Mouse (Mus musculus) layer of hippocampus, adult 2 months (tissue): ENCODE measurements around the gene Krt31. TPM values are rescaled to one million over a fixed set of nuclear protein-coding genes. Genes with fewer than 3 reads are reported as not detected.
A peak's percentile ranks its signal among the peaks of the same experiment; 100 is the strongest.

Experiments
- DNase-seq, 2 experiments: peaks; one replicate each; pipeline ENCODE4 v3.0.0; 2022; ENCODE audit warnings: low spot score in 2 of 2
- H3K27ac ChIP-seq: fragments of 200-600 bp; 2 replicates; pipeline ENCODE4 v1.8.1; 2022
- H3K4me3 ChIP-seq: fragments of 200-600 bp; 2 replicates; pipeline ENCODE4 v1.8.1; 2022; ENCODE audit warnings: mild to moderate bottlenecking
- CTCF ChIP-seq: fragments of 200-600 bp; conservative IDR thresholded peaks from 2 replicates; pipeline ENCODE4 v1.8.1; 2022; ENCODE audit warnings: antibody characterized with exemption, mild to moderate bottlenecking, moderate library complexity
- total RNA-seq, 2 experiments: library from RNA; stranded (reverse); gene quantifications; 2 replicates each; pipeline ENCODE4 v1.2.3; 2021

Gene Krt31
- total RNA-seq, 2 experiments from 2014 or later = not detected

GRCm38 (mm10) chr11:100041454-100041853, 8.9 kb downstream of the Krt31 start, which contains the start of gene Krt34:
Gene Krt34 (minus strand): TSS chr11:100041554.
- no peak within 1 kb of the TSS for H3K27ac ChIP-seq
- H3K4me3 ChIP-seq = no peak within 1 kb of the TSS
- TF ChIP-seq CTCF = no peak
- DNase-seq = no peak

GRCm38 (mm10) chr11:100029768-100030167, 20.6 kb downstream of the Krt31 start, which contains the start of gene Krt33b:
Gene Krt33b (minus strand): TSS chr11:100029868.
- H3K27ac ChIP-seq = no peak within 1 kb of the TSS
- no peak for TF ChIP-seq CTCF
- no peak within 1 kb of the TSS for H3K4me3 ChIP-seq
- DNase-seq = no peak

GRCm38 (mm10) chr11:100021438-100021837, 28.9 kb downstream of the Krt31 start:
- TF ChIP-seq CTCF = no peak
- no peak overlapping the region for H3K4me3 ChIP-seq
- H3K27ac ChIP-seq = no peak overlapping the region
- no peak for DNase-seq

- DNase-seq = no peak
- no peak overlapping the region for H3K4me3 ChIP-seq
- H3K27ac ChIP-seq = no peak overlapping the region
- no peak for TF ChIP-seq CTCF
Measured at GRCm38 (mm10) chr11:100019466-100019865, 30.9 kb downstream of the Krt31 start.

- Histone ChIP-seq H3K27ac (no peak within 1 kb of the TSS), H3K4me3 (no peak within 1 kb of the TSS)
- no peak for DNase-seq
- no peak for TF ChIP-seq CTCF
Measured at GRCm38 (mm10) chr11:100016112-100016511, 34.2 kb downstream of the Krt31 start, which contains the start of gene Krt33a. Gene Krt33a (minus strand): TSS chr11:100016212.

- DNase-seq = no peak
- no peak for TF ChIP-seq CTCF
Measured at GRCm38 (mm10) chr11:100013691-100014171, 36.6 kb downstream of the Krt31 start.

GRCm38 (mm10) chr11:100010682-100011081, 39.7 kb downstream of the Krt31 start:
- DNase-seq = no peak
- no peak overlapping the region for H3K27ac ChIP-seq
- TF ChIP-seq CTCF = no peak
- H3K4me3 ChIP-seq = no peak overlapping the region

More at GRCm38 (mm10) chr11:100013691-100014171, 36.6 kb downstream of the Krt31 start:
- Histone ChIP-seq H3K27ac (no peak overlapping the region), H3K4me3 (no peak overlapping the region)

GRCm38 (mm10) chr11:100008336-100008735, 42.0 kb downstream of the Krt31 start:
- no peak overlapping the region for H3K4me3 ChIP-seq
- no peak for DNase-seq
- H3K27ac ChIP-seq = no peak overlapping the region
- no peak for TF ChIP-seq CTCF

- no peak overlapping the region for H3K4me3 ChIP-seq
- DNase-seq = no peak
- H3K27ac ChIP-seq = no peak overlapping the region
- TF ChIP-seq CTCF = peak; percentile 65
Measured at GRCm38 (mm10) chr11:100006624-100007023, 43.7 kb downstream of the Krt31 start.

GRCm38 (mm10) chr11:100005905-100006304, 44.4 kb downstream of the Krt31 start:
- Histone ChIP-seq H3K4me3 (no peak overlapping the region), H3K27ac (no peak overlapping the region)
- no peak for DNase-seq
- no peak for TF ChIP-seq CTCF

- peak; percentile 99 for TF ChIP-seq CTCF
- H3K27ac ChIP-seq = no peak overlapping the region
- H3K4me3 ChIP-seq = no peak overlapping the region
- DNase-seq = peak; percentile 54 to 64
Measured at GRCm38 (mm10) chr11:100004846-100005245, 45.5 kb downstream of the Krt31 start.

- DNase-seq = no peak
- no peak for TF ChIP-seq CTCF
- Histone ChIP-seq H3K4me3 (no peak overlapping the region), H3K27ac (no peak overlapping the region)
Measured at GRCm38 (mm10) chr11:99999091-99999490, 51.3 kb downstream of the Krt31 start.

Other genes with a start within 250 kb of the Krt31 start
- gene Gm11554, start 246.1 kb downstream of the Krt31 start, total RNA-seq = not detected
- gene Krtap4-13, start 240.7 kb downstream of the Krt31 start, total RNA-seq = not detected
- gene Gm11564, start 234.9 kb downstream of the Krt31 start, total RNA-seq = not detected
- gene 2300003K06Rik, start 212.5 kb downstream of the Krt31 start, total RNA-seq = not detected
- not detected for gene Krtap4-16, start 198.9 kb downstream of the Krt31 start, total RNA-seq
- not detected for gene Gm11568, start 192.6 kb downstream of the Krt31 start, total RNA-seq
- gene Gm11559, start 186.1 kb downstream of the Krt31 start, total RNA-seq = not detected
- not detected for gene Krtap9-1, start 177.2 kb downstream of the Krt31 start, total RNA-seq
- gene Gm11567, start 171.4 kb downstream of the Krt31 start, total RNA-seq = not detected
- gene Krtap31-1, start 142.6 kb downstream of the Krt31 start, total RNA-seq = not detected
- not detected for gene Gm11565, start 135.8 kb downstream of the Krt31 start, total RNA-seq
- gene Krtap31-2, start 114.3 kb downstream of the Krt31 start, total RNA-seq = not detected
- not detected for gene Krtap9-5, start 102.1 kb downstream of the Krt31 start, total RNA-seq
- gene Krtap29-1, start 71.5 kb downstream of the Krt31 start, total RNA-seq = not detected
- gene Krtap16-1, start 64.0 kb downstream of the Krt31 start, total RNA-seq = not detected
- gene Krtap17-1, start 56.6 kb downstream of the Krt31 start, total RNA-seq = not detected
- not detected for gene Krt33a, start 34.3 kb downstream of the Krt31 start, total RNA-seq
- not detected for gene Krt33b, start 20.7 kb downstream of the Krt31 start, total RNA-seq
- gene Krt34, start 9.0 kb downstream of the Krt31 start, total RNA-seq = not detected
- not detected for gene Krt32, start 37.7 kb upstream of the Krt31 start, total RNA-seq
- gene Krt35, start 45.7 kb upstream of the Krt31 start, total RNA-seq = not detected
- gene Krt36, start 55.1 kb upstream of the Krt31 start, total RNA-seq = not detected
- not detected for gene Krt13, start 71.0 kb upstream of the Krt31 start, total RNA-seq
- gene Krt15, start 85.4 kb upstream of the Krt31 start, total RNA-seq = under 1 TPM in 1 of 2 experiments, not detected in 1; 0.77 TPM
- not detected for gene Krt19, start 98.1 kb upstream of the Krt31 start, total RNA-seq
- gene Krt9, start 142.7 kb upstream of the Krt31 start, total RNA-seq = 1 to 10 TPM; 3.6 to 3.7 TPM
- not detected for gene Krt14, start 157.0 kb upstream of the Krt31 start, total RNA-seq
- not detected for gene Krt16, start 198.4 kb upstream of the Krt31 start, total RNA-seq
- gene Krt17, start 210.5 kb upstream of the Krt31 start, total RNA-seq = not detected
- not detected for gene Krt42, start 219.3 kb upstream of the Krt31 start, total RNA-seq